Mouse (Mus musculus) liver (tissue): ENCODE measurements around the gene Smim23.

ENCODE experiments used
- DNase-seq: peaks from one replicate; pipeline ENCODE4 v3.0.0-alpha.2; 2020; ENCODE audit warnings: mixed read lengths

Gene Smim23

GRCm38 (mm10) chr11:32824505-32824904 lies at the start of gene Smim23:
Gene Smim23 (minus strand): TSS chr11:32824605.
- DNase-seq: no peak

- no peak for DNase-seq
Observed at GRCm38 (mm10) chr11:32868619-32869383, 44.4 kb upstream of the Smim23 start.

- no peak for DNase-seq
Observed at GRCm38 (mm10) chr11:32864615-32865014, 40.2 kb upstream of the Smim23 start.

- DNase-seq: peak; percentile 21
Observed at GRCm38 (mm10) chr11:32857418-32857879, 33.0 kb upstream of the Smim23 start.

- DNase-seq: no peak
Observed at GRCm38 (mm10) chr11:32846682-32847222, 22.3 kb upstream of the Smim23 start.

- DNase-seq: no peak
Observed at GRCm38 (mm10) chr11:32841169-32841568, 16.8 kb upstream of the Smim23 start.

GRCm38 (mm10) chr11:32840256-32840655 lies 15.9 kb upstream of the Smim23 start:
- no peak for DNase-seq

- no peak for DNase-seq
Observed at GRCm38 (mm10) chr11:32835022-32835421, 10.6 kb upstream of the Smim23 start.

- DNase-seq: no peak
Observed at GRCm38 (mm10) chr11:32834367-32834918, 10.0 kb upstream of the Smim23 start.

- DNase-seq: no peak
Observed at GRCm38 (mm10) chr11:32817566-32817965, 6.8 kb downstream of the Smim23 start.

GRCm38 (mm10) chr11:32814286-32814685 lies 10.1 kb downstream of the Smim23 start:
- no peak for DNase-seq

GRCm38 (mm10) chr11:32809091-32809490 lies 15.3 kb downstream of the Smim23 start:
- no peak for DNase-seq

- peak; percentile 35 for DNase-seq
Observed at GRCm38 (mm10) chr11:32805958-32806357, 18.4 kb downstream of the Smim23 start.

GRCm38 (mm10) chr11:32803658-32804057 lies 20.7 kb downstream of the Smim23 start:
- no peak for DNase-seq

- DNase-seq: no peak
Observed at GRCm38 (mm10) chr11:32801715-32802114, 22.7 kb downstream of the Smim23 start.

- no peak for DNase-seq
Observed at GRCm38 (mm10) chr11:32800929-32801375, 23.5 kb downstream of the Smim23 start.

- DNase-seq: no peak
Observed at GRCm38 (mm10) chr11:32798445-32798844, 26.0 kb downstream of the Smim23 start.

GRCm38 (mm10) chr11:32794759-32795445 lies 29.5 kb downstream of the Smim23 start:
- no peak for DNase-seq

GRCm38 (mm10) chr11:32786201-32786600 lies 38.2 kb downstream of the Smim23 start:
- no peak for DNase-seq

- no peak for DNase-seq
Observed at GRCm38 (mm10) chr11:32785591-32786147, 38.7 kb downstream of the Smim23 start.

- no peak for DNase-seq
Observed at GRCm38 (mm10) chr11:32782724-32783123, 41.7 kb downstream of the Smim23 start.

- no peak for DNase-seq
Observed at GRCm38 (mm10) chr11:32781633-32782404, 42.6 kb downstream of the Smim23 start.
